Mouse (Mus musculus): ENCODE data around the gene Ebf4. TPM values are rescaled to one million over a fixed set of nuclear protein-coding genes. Genes with fewer than 3 reads are reported as not detected.

Ebf4 gene
- polyA plus RNA-seq, 1 experiment from 2014 or later = 0.91 TPM

DNA sequence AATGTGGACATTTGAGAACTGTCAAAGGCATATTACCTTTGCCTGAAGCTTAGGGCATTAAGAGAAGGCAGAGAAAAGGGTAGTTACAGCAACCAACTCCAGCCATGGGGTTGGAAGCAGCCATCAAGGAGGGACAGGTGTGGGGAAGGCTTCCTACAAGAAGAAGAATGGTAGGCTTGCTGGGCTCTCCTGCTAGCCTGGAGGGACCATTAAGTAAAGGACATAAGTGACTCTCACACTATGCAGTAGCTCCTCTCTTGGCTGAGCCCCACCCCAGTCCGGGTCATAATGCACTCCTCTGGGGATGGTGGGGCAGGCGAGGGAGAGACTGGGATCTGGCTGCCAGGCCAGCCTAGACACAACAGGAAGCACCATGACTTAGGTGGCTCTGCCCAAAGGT lies 111.2 kb downstream of the Ebf4 start, which contains the start of gene Tmem239:
Gene Tmem239, plus strand, starts transcription at position 301 of the 400 bp plus-strand sequence.
- Histone ChIP-seq H3K4me3 (no peak within 1 kb of the TSS), H3K36me3 (no peaks in the 10 kb centered on the region), H3K9me3 (replicated peaks) (no peaks in the 10 kb centered on the region), H3K27ac (ENCODE audit: poor library complexity, severe bottlenecking) (no peak within 1 kb of the TSS), H3K27me3 (replicated peaks) (0 out of 2 replicates have a peak, but pooled peaks cover 8% of the 10 kb centered on the region), H3K4me2 (no peak within 1 kb of the TSS), H3K9ac (no peak within 1 kb of the TSS), H3K4me1 (replicated peaks) (no peaks in the 10 kb centered on the region)
- 76% methylated on average over 2 of the region's 2 CpGs for WGBS
- ATAC-seq (ENCODE audit: insufficient number of reproducible peaks, low FRiP score) = 0 out of 2 replicates have a peak, but pooled peaks have one; percentile 18

DNA sequence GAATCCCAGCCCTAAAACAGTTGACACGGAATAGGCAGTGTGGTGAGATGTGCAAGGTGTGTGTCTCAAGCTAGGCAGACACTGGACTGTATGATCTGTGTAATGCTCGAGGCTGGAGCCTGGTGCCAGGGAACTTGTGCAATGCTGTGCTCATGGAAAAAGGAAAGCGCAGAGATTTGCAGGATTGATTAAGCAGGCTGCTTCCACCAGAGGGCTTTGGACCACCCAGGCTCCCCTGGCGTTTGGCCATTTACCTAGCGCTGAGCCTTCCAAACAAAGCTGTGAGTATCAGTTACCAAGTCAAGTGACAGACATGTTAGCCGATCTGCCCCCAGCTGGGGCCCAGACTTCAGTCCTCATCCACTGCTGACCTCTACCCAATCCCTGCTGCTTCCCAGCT lies 113.2 kb downstream of the Ebf4 start:
- H3K9ac ChIP-seq = no peak overlapping the region
- no peaks in the 10 kb centered on the region for H3K36me3 ChIP-seq
- peaks cover 3% of the 10 kb centered on the region; the same call in 1 of the 2 replicates for H3K4me1 ChIP-seq (replicated peaks)
- ATAC-seq (ENCODE audit: insufficient number of reproducible peaks, low FRiP score) = no peak
- 16% methylated on average over 6 of the region's 6 CpGs for WGBS
- no peaks in the 10 kb centered on the region for H3K9me3 ChIP-seq (replicated peaks)
- 0 out of 2 replicates have a peak, but pooled peaks cover 8% of the 10 kb centered on the region for H3K27me3 ChIP-seq (replicated peaks)
- H3K4me3 ChIP-seq = no peak overlapping the region
- no peak overlapping the region for H3K27ac ChIP-seq (ENCODE audit: poor library complexity, severe bottlenecking)
- H3K4me2 ChIP-seq = no peak overlapping the region

DNA sequence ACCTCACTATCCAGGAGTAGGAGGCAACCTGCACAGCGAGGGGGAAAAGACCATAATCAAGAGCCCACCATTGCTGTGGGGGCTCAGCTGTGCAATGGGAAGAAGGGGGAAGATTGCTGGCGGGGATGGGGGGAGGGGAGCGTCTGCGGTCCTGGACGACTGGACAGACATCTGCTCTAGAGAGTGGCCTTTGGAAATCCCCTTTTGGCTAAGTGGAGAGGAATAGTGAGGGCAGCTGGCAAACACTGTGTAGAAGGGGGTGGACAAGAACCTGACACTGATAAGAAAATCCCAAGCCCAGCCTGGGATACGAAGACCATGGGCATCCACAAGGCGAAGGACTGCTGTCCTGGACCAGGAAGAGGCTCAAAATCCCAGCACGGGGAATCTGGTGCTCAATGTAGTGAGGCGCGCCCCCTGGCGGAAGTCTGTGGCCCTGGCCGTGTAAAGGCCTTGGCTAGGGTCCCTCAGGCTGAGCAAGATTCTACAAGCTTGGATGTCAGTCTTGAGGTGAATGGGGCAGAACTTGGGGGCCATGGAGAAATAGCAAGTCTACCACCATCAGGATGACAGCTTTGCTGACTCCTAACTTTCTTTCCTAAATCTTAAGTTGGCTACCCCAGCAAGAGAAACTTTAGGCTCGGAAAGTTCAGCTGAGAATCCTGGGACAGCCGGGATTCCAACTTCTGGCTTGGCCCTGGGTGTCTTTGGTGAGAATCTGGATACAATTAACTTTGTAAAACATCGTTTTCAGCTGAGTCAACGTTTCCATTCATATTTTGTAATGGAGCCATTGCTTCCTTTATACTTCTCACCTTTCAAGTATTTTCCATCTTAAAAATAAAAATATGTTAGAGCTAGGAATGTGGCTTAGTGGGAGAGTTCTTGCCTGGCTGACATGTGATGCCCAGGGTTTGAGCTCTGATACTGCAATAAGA lies 116.9 kb downstream of the Ebf4 start:
- no peak for ATAC-seq (ENCODE audit: insufficient number of reproducible peaks, low FRiP score)
- Histone ChIP-seq H3K27ac (ENCODE audit: poor library complexity, severe bottlenecking) (no peak overlapping the region), H3K4me2 (no peak overlapping the region)

DNA sequence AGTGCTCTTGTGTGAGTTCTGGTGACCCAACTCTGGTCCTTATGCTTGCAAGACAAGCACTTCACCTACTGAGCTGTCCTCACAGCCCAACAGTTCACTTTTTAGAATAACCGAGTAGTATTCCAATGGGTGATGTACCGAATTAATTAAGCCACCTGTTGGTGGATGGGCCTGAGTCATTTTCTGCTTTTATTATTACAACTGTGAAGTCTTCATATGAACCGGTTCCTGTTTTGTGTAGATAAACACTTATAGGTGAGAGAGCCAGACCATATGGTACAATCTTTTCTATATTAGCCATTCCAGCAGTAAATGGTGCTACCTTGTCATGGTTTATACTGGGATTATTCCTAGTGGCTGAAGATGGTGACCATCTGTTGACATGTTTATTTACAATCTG lies 117.8 kb downstream of the Ebf4 start:
- no peak overlapping the region for H3K9ac ChIP-seq
- ATAC-seq (ENCODE audit: insufficient number of reproducible peaks, low FRiP score) = no peak
- no peak overlapping the region for H3K4me2 ChIP-seq
- H3K4me3 ChIP-seq = no peak overlapping the region
- no peaks in the 10 kb centered on the region for H3K9me3 ChIP-seq (replicated peaks)
- peaks cover 3% of the 10 kb centered on the region; the same call in 1 of the 2 replicates for H3K4me1 ChIP-seq (replicated peaks)
- 74% methylated on average over 3 of the region's 3 CpGs for WGBS
- H3K27ac ChIP-seq (ENCODE audit: poor library complexity, severe bottlenecking) = no peak overlapping the region
- no peaks in the 10 kb centered on the region for H3K36me3 ChIP-seq
- H3K27me3 ChIP-seq (replicated peaks) = no peaks in the 10 kb centered on the region

More for the DNA sequence above, 116.9 kb downstream of the Ebf4 start:
- WGBS = 34% methylated on average over 16 of the region's 16 CpGs
- 0 out of 2 replicates have a peak, but pooled peaks cover under 1% of the 10 kb centered on the region for H3K27me3 ChIP-seq (replicated peaks)
- H3K9me3 ChIP-seq (replicated peaks) = no peaks in the 10 kb centered on the region
- no peak overlapping the region for H3K4me3 ChIP-seq
- H3K4me1 ChIP-seq (replicated peaks) = peaks cover 3% of the 10 kb centered on the region; the same call in 1 of the 2 replicates
- H3K9ac ChIP-seq = no peak overlapping the region
- no peaks in the 10 kb centered on the region for H3K36me3 ChIP-seq

DNA sequence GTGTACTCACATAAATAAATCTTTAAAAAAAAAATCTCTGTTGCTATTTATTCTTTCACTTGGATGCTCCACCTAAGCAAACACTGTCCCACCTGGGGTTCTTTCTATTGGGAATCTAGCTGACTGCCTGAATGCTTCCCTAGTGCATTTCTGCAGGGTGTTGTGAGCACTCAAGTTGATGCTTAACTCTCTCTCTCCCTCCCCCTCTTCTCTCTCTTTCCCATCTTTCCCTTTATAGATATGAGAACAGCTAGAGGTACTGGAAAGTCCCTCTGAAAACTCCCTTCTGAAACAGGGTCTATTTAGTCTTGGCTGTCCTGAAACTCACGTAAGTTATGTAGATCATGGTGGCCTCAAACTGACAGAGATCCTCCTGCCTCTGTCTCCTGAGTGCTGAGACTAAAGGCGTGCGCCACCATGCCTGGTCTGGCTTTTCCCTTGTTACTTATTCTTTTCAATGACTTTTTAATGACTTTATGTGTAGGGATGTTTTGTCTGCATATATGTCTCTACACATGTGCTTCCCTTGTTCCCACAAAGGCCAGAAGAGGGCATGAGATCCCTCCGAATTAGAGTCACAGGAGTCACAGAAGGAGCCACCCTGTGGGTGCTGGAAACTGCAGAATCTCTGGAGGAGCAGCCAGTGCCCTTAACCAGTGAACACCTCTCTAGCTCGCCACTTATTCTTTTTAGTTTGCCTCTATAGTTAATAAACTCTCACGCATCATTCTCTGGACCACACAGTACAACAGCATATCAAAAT lies 119.3 kb downstream of the Ebf4 start:
- Histone ChIP-seq H3K36me3 (peaks cover 9% of the 10 kb centered on the region), H3K9ac (no peak overlapping the region), H3K9me3 (replicated peaks) (no peaks in the 10 kb centered on the region), H3K27me3 (replicated peaks) (no peaks in the 10 kb centered on the region), H3K4me1 (replicated peaks) (peaks cover 3% of the 10 kb centered on the region; the same call in 1 of the 2 replicates), H3K27ac (ENCODE audit: poor library complexity, severe bottlenecking) (no peak overlapping the region), H3K4me3 (no peak overlapping the region), H3K4me2 (no peak overlapping the region)
- 72% methylated on average over 6 of the region's 6 CpGs for WGBS
- no peak for ATAC-seq (ENCODE audit: insufficient number of reproducible peaks, low FRiP score)

Other genes starting within 250 kb of the Ebf4 start
- gene Tgm6, start 182.8 kb upstream of the Ebf4 start, polyA plus RNA-seq (2016; fragmentation: Nextera tagmentation; extraction: Ambion mirVana) = not detected in 2 replicates
- 386 and 401 TPM in 2 replicates for gene Snrpb, start 115.8 kb upstream of the Ebf4 start, polyA plus RNA-seq (2016; fragmentation: Nextera tagmentation; extraction: Ambion mirVana)
- not detected in 2 replicates for gene Tmc2, start 100.0 kb upstream of the Ebf4 start, polyA plus RNA-seq (2016; fragmentation: Nextera tagmentation; extraction: Ambion mirVana)
- 192 and 193 TPM in 2 replicates for gene Nop56, start 20.7 kb upstream of the Ebf4 start, polyA plus RNA-seq (2016; fragmentation: Nextera tagmentation; extraction: Ambion mirVana)
- gene Idh3b, start 10.6 kb upstream of the Ebf4 start, polyA plus RNA-seq (2016; fragmentation: Nextera tagmentation; extraction: Ambion mirVana) = 218 and 221 TPM in 2 replicates
- gene Cpxm1, start 102.4 kb downstream of the Ebf4 start, polyA plus RNA-seq (2016; fragmentation: Nextera tagmentation; extraction: Ambion mirVana) = 32.2 and 33.3 TPM in 2 replicates
- 0.09 and 0.24 TPM in 2 replicates for gene Gm28372, start 110.1 kb downstream of the Ebf4 start, polyA plus RNA-seq (2016; fragmentation: Nextera tagmentation; extraction: Ambion mirVana)
- not detected in 2 replicates for gene 1700020A23Rik, start 110.1 kb downstream of the Ebf4 start, polyA plus RNA-seq (2016; fragmentation: Nextera tagmentation; extraction: Ambion mirVana)
- not detected in 2 replicates for gene Tmem239, start 111.3 kb downstream of the Ebf4 start, polyA plus RNA-seq (2016; fragmentation: Nextera tagmentation; extraction: Ambion mirVana)
- 63.5 and 63.9 TPM in 2 replicates for gene Vps16, start 129.2 kb downstream of the Ebf4 start, polyA plus RNA-seq (2016; fragmentation: Nextera tagmentation; extraction: Ambion mirVana)
- gene Pced1a, start 129.5 kb downstream of the Ebf4 start, polyA plus RNA-seq (2016; fragmentation: Nextera tagmentation; extraction: Ambion mirVana) = 7.5 and 9.0 TPM in 2 replicates
- 86.1 and 86.3 TPM in 2 replicates for gene Ptpra, start 155.1 kb downstream of the Ebf4 start, polyA plus RNA-seq (2016; fragmentation: Nextera tagmentation; extraction: Ambion mirVana)